Mouse (Mus musculus) urinary bladder, postnatal 36 days (tissue): ENCODE results near the gene Dhcr24.

Source experiments
- DNase-seq, 2 experiments: peaks; one replicate each; pipeline ENCODE4 v3.0.0; 2022; ENCODE audit warnings: low spot score in 2 of 2, mixed read lengths in 1 of 2

The Dhcr24 gene

GRCm38 (mm10) chr4:106560846-106561781 lies at the start of gene Dhcr24:
TSS of gene Dhcr24 (plus strand) at chr4:106561038.
- DNase-seq, result peak; percentile 81 to 91

GRCm38 (mm10) chr4:106514606-106515005 lies 46.2 kb upstream of the Dhcr24 start:
- DNase-seq, result no peak

- no peak for DNase-seq
These were observed 38.3 kb upstream of the Dhcr24 start for GRCm38 (mm10) chr4:106522547-106522946.

GRCm38 (mm10) chr4:106524131-106524530 lies 36.7 kb upstream of the Dhcr24 start:
- no peak for DNase-seq

GRCm38 (mm10) chr4:106525001-106525400 lies 35.8 kb upstream of the Dhcr24 start:
- DNase-seq, result no peak

- DNase-seq, result no peak
These were observed 32.8 kb upstream of the Dhcr24 start for GRCm38 (mm10) chr4:106527856-106528547.

GRCm38 (mm10) chr4:106529375-106530112 lies 31.3 kb upstream of the Dhcr24 start:
- peak; percentile 85 to 90 for DNase-seq

GRCm38 (mm10) chr4:106530113-106530482 lies 30.7 kb upstream of the Dhcr24 start:
- DNase-seq, result no peak

- DNase-seq, result no peak
These were observed 27.3 kb upstream of the Dhcr24 start for GRCm38 (mm10) chr4:106533421-106534080.

GRCm38 (mm10) chr4:106534256-106534655 lies 26.6 kb upstream of the Dhcr24 start:
- no peak for DNase-seq

GRCm38 (mm10) chr4:106539756-106540155 lies 21.1 kb upstream of the Dhcr24 start:
- DNase-seq, result no peak

- no peak for DNase-seq
These were observed 19.3 kb upstream of the Dhcr24 start for GRCm38 (mm10) chr4:106541491-106541890.

- no peak for DNase-seq
These were observed 18.6 kb upstream of the Dhcr24 start for GRCm38 (mm10) chr4:106542211-106542610.

GRCm38 (mm10) chr4:106545817-106546373 lies 14.9 kb upstream of the Dhcr24 start:
- no peak for DNase-seq

- DNase-seq, result no peak
These were observed 13.9 kb upstream of the Dhcr24 start for GRCm38 (mm10) chr4:106546896-106547295.

GRCm38 (mm10) chr4:106548113-106548512 lies 12.7 kb upstream of the Dhcr24 start:
- no peak for DNase-seq

- peak; percentile 34 to 38 for DNase-seq
These were observed 10.2 kb upstream of the Dhcr24 start for GRCm38 (mm10) chr4:106550516-106551166.

- DNase-seq, result no peak
These were observed 3.6 kb upstream of the Dhcr24 start for GRCm38 (mm10) chr4:106557262-106557661.

GRCm38 (mm10) chr4:106557978-106558377 lies 2.9 kb upstream of the Dhcr24 start:
- no peak for DNase-seq

GRCm38 (mm10) chr4:106559343-106560212 lies 1.3 kb upstream of the Dhcr24 start:
- no peak for DNase-seq
